ENCODE assay signal across 8 mouse cellular contexts in genomic region chr11:103721468-103722039, GRCm38 (mm10). TPM values are rescaled to one million over a fixed set of nuclear protein-coding genes. Genes with fewer than 3 reads are reported as not detected.
DNase-seq lines count a peak whose midpoint lies in the region; ATAC-seq lines count a peak whose summit lies in the region.

No protein-coding gene starts in this region.

- H3K4me3 ChIP-seq in embryonic facial prominence, embryonic 12.5 days: 0 out of 2 replicates have a peak overlapping the region, but pooled peaks have one; percentile 1
- peak overlapping the region; percentile 6; the same call in 1 of the 2 replicates for H3K4me3 ChIP-seq in intestine, embryonic 14.5 days (ENCODE audit: low read depth, low read length)
- H3K4me3 ChIP-seq in lung, embryonic 16.5 days (ENCODE audit: low read length): peak overlapping the region; percentile 17

- WGBS in embryonic facial prominence, embryonic 12.5 days: 14% methylated on average over 15 of the region's 15 CpGs
- 15% methylated on average over 15 of the region's 15 CpGs for WGBS in intestine, embryonic 14.5 days
- 21% methylated on average over 15 of the region's 15 CpGs for WGBS in lung, embryonic 16.5 days

- no peak overlapping the region for H3K27ac ChIP-seq in embryonic facial prominence, embryonic 12.5 days
- H3K27ac ChIP-seq in intestine, embryonic 14.5 days (ENCODE audit: low read depth): peak overlapping the region; percentile 14; the same call in 1 of the 2 replicates
- H3K27ac ChIP-seq in lung, embryonic 16.5 days (ENCODE audit: low read length): no peak overlapping the region

- H3K36me3 ChIP-seq in embryonic facial prominence, embryonic 12.5 days: no peaks in the 10 kb centered on the region
- H3K36me3 ChIP-seq in intestine, embryonic 14.5 days (ENCODE audit: control insufficient read depth, insufficient read depth, low read length): no peaks in the 10 kb centered on the region
- H3K36me3 ChIP-seq in lung, embryonic 16.5 days (ENCODE audit: control insufficient read depth, insufficient read depth, low read length): no peaks in the 10 kb centered on the region
- no peaks in the 10 kb centered on the region for H3K36me3 ChIP-seq in splenic B cell, adult 2 months (ENCODE audit: control insufficient read depth, insufficient read depth, low read length, poor library complexity, severe bottlenecking)

- H3K4me2 ChIP-seq in embryonic facial prominence, embryonic 12.5 days (replicated peaks): peak overlapping the region; percentile 46
- peak overlapping the region; percentile 44 for H3K4me2 ChIP-seq in intestine, embryonic 14.5 days (ENCODE audit: low read length)
- peak overlapping the region; percentile 48 for H3K4me2 ChIP-seq in lung, embryonic 16.5 days (ENCODE audit: low read depth, low read length)

- no peaks in the 10 kb centered on the region for H3K27me3 ChIP-seq in embryonic facial prominence, embryonic 12.5 days
- H3K27me3 ChIP-seq in intestine, embryonic 14.5 days (replicated peaks; ENCODE audit: control insufficient read depth, insufficient read depth, low read length): no peaks in the 10 kb centered on the region
- no peaks in the 10 kb centered on the region for H3K27me3 ChIP-seq in lung, embryonic 16.5 days (ENCODE audit: control insufficient read depth, insufficient read depth, low read depth, low read length)
- H3K27me3 ChIP-seq in splenic B cell, adult 2 months (ENCODE audit: control insufficient read depth, insufficient read depth, low read length, poor library complexity, severe bottlenecking): no peaks in the 10 kb centered on the region

- no peaks in the 10 kb centered on the region for H3K9me3 ChIP-seq in embryonic facial prominence, embryonic 12.5 days
- H3K9me3 ChIP-seq in intestine, embryonic 14.5 days (ENCODE audit: control insufficient read depth, low read length): no peaks in the 10 kb centered on the region
- H3K9me3 ChIP-seq in lung, embryonic 16.5 days (ENCODE audit: control insufficient read depth, low read length): no peaks in the 10 kb centered on the region

- no peak for ATAC-seq in embryonic facial prominence, embryonic 12.5 days (ENCODE audit: insufficient number of reproducible peaks, insufficient read depth, low FRiP score, low TSS enrichment)
- peak; percentile 74 for ATAC-seq in intestine, embryonic 14.5 days (replicated peaks; ENCODE audit: low FRiP score, low TSS enrichment, low read depth)
- ATAC-seq in lung, embryonic 16.5 days (ENCODE audit: low read depth): peak; percentile 80

- H3K9ac ChIP-seq in embryonic facial prominence, embryonic 12.5 days: no peak overlapping the region; the same call in 1 of the 2 replicates
- 0 out of 2 replicates have a peak overlapping the region, but pooled peaks have one; percentile 8 for H3K9ac ChIP-seq in intestine, embryonic 14.5 days (ENCODE audit: low read length)
- no peak overlapping the region for H3K9ac ChIP-seq in lung, embryonic 16.5 days (ENCODE audit: low read length)

- H3K4me1 ChIP-seq in embryonic facial prominence, embryonic 12.5 days: peaks cover 17% of the 10 kb centered on the region
- H3K4me1 ChIP-seq in intestine, embryonic 14.5 days (replicated peaks; ENCODE audit: control insufficient read depth, insufficient read depth, low read length): peaks cover 3% of the 10 kb centered on the region; the same call in 1 of the 2 replicates
- peaks cover 9% of the 10 kb centered on the region for H3K4me1 ChIP-seq in lung, embryonic 16.5 days (replicated peaks; ENCODE audit: control insufficient read depth, insufficient read depth, low read length)

- peak; percentile 35 for DNase-seq in adrenal gland, postnatal 10 days
- no peak for DNase-seq in adrenal gland, adult 8-10 months
- peak; percentile 40 for DNase-seq in WW6 (ENCODE audit: low read depth, low spot score)
- peak; percentile 73 for DNase-seq in intestine, embryonic 14.5 days (ENCODE audit: low spot score)
- peak; percentile 48 for DNase-seq in splenic B cell, adult 2 months (ENCODE audit: low read depth, low spot score)
- no peak for DNase-seq in gastrocnemius, postnatal 4 days (ENCODE audit: low spot score in 2 of 2)

RNA-seq across cellular contexts. Expression of gene Gosr2, which starts 23.9 kb away (rescaled TPM):
- total RNA-seq in adrenal gland, postnatal 10 days (2021): 10 to 100 TPM; 64.3 to 72.7 TPM
- 100 to 1,000 TPM in 2 of 4 experiments, 10 to 100 TPM in 2; 93.8 to 114 (median 103) TPM for total RNA-seq in adrenal gland, adult 8-10 months (2022)
- polyA plus RNA-seq in embryonic facial prominence, embryonic 12.5 days (2016; fragmentation: Nextera tagmentation; extraction: Ambion mirVana): 92.5 and 98.1 TPM in 2 replicates
- 62.8 and 69.3 TPM in 2 replicates for polyA plus RNA-seq in intestine, embryonic 14.5 days (2014; fragmentation: Nextera tagmentation; extraction: Ambion mirVana)
- 75.8 and 79.2 TPM in 2 replicates for polyA plus RNA-seq in lung, embryonic 16.5 days (2015; fragmentation: Nextera tagmentation; extraction: Ambion mirVana)
- total RNA-seq in gastrocnemius, postnatal 4 days (2021): 10 to 100 TPM; 67.1 to 68.6 TPM

RNA-seq across cellular contexts. Expression of gene Wnt9b, which starts 28.1 kb away (rescaled TPM):
- total RNA-seq in adrenal gland, postnatal 10 days (2021): under 1 TPM; 0.12 to 0.39 TPM
- under 1 TPM in 3 of 4 experiments, not detected in 1; 0.07 to 0.31 (median 0.22) TPM for total RNA-seq in adrenal gland, adult 8-10 months (2022)
- polyA plus RNA-seq in embryonic facial prominence, embryonic 12.5 days (2016; fragmentation: Nextera tagmentation; extraction: Ambion mirVana): 3.5 and 4.3 TPM in 2 replicates
- 0.08 TPM in 1 of 2 replicates, not detected in the other for polyA plus RNA-seq in intestine, embryonic 14.5 days (2014; fragmentation: Nextera tagmentation; extraction: Ambion mirVana)
- polyA plus RNA-seq in lung, embryonic 16.5 days (2015; fragmentation: Nextera tagmentation; extraction: Ambion mirVana): 0.10 TPM in 1 of 2 replicates, not detected in the other
- total RNA-seq in gastrocnemius, postnatal 4 days (2021): not detected

RNA-seq across cellular contexts. Expression of gene Wnt3, which starts 52.4 kb away (rescaled TPM):
- total RNA-seq in adrenal gland, postnatal 10 days (2021): under 1 TPM in 1 of 2 experiments, not detected in 1; 0.15 TPM
- 1 to 10 TPM in 2 of 4 experiments, under 1 TPM in 2; 0.17 to 3.1 (median 1.3) TPM for total RNA-seq in adrenal gland, adult 8-10 months (2022)
- 4.7 and 6.1 TPM in 2 replicates for polyA plus RNA-seq in embryonic facial prominence, embryonic 12.5 days (2016; fragmentation: Nextera tagmentation; extraction: Ambion mirVana)
- 0.31 and 0.46 TPM in 2 replicates for polyA plus RNA-seq in intestine, embryonic 14.5 days (2014; fragmentation: Nextera tagmentation; extraction: Ambion mirVana)
- polyA plus RNA-seq in lung, embryonic 16.5 days (2015; fragmentation: Nextera tagmentation; extraction: Ambion mirVana): 0.14 and 0.35 TPM in 2 replicates
- under 1 TPM; 0.21 to 0.27 TPM for total RNA-seq in gastrocnemius, postnatal 4 days (2021)

Comparison
In these comparisons a context has a peak if more than half of its experiments do, and no peak if none do; other contexts are left out.
1. DNase-seq: peak in adrenal gland, postnatal 10 days (single experiment), WW6 (single experiment), intestine, embryonic 14.5 days (single experiment) and splenic B cell, adult 2 months (single experiment); none in adrenal gland, adult 8-10 months (single experiment) and gastrocnemius, postnatal 4 days (0 of 2).
2. Peak in every context shown above with its lines, with median percentiles within 50 percentile points of each other: H3K4me2 ChIP-seq and H3K4me3 ChIP-seq.